Mouse (Mus musculus) kidney, postnatal 36 days (tissue): ENCODE results near the gene Il27ra.

ENCODE experiments used
- DNase-seq, 2 experiments: peaks; one replicate each; pipeline ENCODE4 v3.0.0; 2021 to 2022; ENCODE audit warnings: mixed read lengths in 2 of 2

Il27ra gene

DNA sequence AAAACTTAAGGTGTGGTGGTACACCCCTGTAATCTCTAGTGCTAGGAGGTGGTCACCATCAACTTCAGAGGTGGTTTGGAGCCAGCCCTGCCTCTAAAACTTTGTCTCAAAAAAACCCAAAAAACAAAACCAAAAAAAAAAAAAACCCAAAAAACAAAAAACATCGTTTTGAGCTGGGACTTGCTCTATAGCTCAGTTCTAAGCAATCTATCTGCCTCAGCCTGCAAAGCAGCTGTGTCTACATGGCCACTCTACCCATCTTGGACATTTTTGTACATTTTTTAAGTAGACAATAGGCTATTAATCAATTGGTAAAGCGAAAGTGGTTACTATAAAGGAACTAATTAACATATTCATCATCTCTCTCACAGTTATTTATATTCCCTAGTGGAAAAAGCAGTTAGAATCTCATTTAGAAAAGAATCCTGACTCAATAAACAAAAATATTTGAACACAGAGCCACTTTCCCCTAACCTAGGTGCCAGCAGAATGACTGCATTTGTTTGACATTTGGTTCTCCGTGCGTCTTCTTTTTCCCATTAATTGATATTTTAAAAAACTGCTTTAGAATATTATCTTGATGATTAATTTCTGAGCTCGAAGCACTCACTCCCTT lies 23.2 kb upstream of the Il27ra start:
- no peak for DNase-seq

DNA sequence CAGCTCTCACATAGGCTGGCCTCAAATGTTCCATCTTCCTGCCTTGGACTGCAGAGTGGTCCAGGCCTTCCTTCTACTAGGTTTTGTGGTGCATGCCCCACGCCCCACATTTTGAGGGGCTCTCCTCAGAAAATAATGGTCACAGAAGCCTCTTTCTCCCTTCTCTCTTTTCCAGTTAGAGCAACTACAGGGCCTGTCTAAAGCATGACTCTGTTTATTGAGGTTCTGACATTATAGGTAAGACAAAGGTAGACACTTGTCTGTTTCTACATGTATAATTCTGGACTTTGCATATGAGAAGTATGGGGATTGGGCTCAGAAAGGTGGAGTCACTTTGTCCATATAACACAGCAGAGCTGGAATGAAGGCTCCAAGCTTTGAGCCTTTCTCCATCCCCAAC lies 22.6 kb upstream of the Il27ra start, which contains the start of gene Gm10643:
TSS of gene Gm10643 (minus strand) at position 101 of the 400 bp plus-strand sequence.
- no peak for DNase-seq

DNA sequence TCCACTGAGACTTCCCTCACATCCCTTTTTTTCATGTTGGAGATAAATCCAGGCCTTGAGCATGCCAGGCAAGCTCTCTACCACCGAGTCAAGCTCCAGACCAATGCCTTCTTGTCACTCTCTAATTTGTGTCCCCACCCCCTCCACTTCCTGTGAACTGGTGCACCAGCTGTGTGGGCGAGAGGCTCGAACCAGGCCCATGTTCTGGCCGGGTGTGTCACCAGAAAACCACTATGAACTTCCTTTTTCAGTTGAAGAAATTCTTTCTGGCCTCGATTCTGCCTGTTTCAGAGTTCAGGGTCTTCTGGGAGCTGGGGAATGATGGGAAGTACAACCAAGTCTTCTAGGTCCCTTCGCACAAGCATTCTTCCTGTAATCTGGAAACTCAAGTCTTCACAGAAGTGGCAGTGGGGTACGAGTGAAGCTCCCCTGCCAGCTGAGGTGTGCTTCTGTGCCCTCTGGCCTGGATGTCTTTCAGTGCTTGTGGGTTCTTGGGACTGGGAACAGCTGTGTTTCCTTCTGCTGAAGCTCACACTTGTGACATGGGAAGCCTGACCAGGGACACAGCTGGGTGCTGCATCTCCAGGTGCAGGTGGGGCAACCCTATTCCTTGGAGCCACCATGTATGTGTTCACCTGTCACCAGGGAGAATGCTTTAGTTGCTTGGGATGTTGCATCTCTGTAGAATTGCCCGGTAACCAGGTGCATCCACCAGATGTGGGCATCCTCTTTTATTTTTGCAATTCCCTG lies 21.6 kb upstream of the Il27ra start:
- DNase-seq: no peak

DNA sequence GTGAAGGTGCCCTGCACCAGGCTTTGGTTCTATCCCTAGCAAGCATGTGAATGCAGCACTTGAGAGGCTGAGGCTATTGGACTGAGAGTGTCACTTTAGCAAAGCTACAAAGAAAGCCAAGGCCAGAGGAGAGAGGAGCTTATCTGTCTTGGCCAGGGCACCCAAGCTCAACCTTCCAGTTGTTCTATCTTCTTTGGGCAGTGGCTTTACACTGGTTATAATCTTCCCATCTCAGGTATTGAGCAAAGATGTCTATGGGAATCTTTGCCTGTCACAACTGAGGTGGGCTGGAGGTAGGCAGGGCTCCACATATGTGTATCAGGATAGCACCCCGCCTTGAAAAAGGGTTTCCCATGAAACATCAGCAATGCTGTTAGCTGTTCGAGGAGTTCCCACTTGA lies 17.9 kb upstream of the Il27ra start:
- DNase-seq: no peak

DNA sequence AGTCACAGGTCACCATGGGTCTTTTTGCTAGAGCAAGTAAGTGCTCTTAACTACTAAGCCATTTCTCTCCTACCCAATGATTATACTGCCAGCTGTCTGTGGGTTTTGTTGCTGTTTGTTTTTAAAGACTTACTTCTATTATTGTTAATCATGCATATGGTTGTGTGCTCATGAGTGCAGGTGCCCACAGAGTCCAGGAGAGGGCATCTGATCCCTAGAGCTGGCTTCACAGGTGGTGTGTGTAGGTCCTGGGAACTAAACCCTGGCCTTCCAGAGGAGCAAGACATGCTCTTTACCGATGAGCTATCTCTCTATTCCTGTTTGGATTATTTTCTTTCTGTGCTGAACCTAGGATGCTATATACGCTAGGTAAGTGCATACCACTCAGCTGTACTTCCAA lies 16.8 kb upstream of the Il27ra start:
- no peak for DNase-seq

DNA sequence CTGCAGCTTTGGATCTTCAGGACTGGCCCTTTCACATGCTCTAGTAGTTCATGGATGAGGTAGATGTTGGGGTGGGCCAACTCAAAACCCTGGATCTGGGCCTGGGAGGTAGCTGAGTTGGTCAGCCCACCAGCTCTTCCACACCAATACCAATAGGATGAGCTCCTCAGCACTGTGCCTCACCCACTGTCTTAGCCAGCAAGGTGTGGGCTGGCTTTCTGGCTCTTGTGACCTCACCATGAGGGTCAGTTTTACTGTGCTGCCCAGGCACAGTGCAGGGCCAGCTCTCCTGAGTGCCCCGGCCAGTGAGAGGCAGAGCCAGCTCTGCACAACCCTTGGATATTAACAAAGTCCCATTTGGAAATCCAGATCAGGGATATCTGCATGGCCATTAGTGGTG lies 15.4 kb upstream of the Il27ra start:
- DNase-seq: no peak

DNA sequence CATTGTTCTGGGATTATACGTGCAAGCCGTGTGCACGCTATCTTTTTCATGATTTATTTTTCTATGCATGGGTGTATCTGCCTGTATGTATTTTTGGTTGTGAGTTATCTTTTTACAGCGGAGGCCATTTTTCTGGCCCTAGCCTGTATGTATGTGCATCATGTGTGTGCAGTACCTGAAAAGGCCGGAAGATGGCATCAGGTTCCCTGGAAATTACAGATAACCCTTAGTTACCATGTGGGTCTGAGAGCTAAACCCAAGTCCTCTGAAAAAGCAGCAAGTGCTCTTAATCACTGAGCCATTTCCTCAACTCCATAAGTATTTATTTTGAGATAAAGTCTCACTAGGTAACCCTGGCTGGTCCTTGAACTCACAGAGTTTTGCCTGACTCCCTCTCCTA lies 10.8 kb upstream of the Il27ra start:
- no peak for DNase-seq

DNA sequence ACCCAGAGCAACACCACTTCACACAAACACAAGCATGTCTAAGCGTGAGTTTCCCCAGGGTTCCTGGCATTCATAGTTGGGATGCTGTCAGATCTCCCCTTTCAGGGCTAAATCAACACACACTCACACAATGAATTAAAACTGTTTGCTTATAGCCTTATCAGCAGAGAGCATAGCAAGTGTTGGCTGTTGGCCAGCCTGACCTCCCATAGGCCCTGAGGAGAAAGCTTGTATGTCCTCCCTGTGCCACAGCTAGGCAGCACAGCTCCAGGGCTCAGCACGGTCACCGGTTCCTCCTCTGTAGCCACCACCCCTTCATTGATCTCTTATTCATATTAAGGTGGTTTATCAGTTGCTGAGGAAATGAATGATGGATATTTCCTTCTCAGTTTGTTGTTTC lies 10.4 kb upstream of the Il27ra start:
- DNase-seq: no peak

DNA sequence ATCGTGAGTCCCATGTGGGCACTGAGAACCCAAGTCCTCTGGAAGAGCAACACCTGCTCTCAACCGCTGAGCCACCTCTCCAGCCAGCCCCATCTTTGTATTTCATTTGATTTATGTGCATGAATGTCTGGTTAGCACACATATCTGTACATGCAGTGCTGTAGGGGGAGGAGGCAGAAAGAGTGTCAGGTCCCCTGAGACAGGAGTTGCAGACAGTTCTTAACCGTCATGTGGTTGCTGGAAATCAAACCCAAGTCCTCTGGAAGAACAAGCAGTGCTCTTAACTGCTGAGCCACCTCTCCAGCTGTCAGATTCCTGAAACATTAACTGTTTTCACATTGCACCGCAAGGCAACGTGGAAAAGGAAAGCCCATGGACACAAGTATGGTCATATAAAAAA lies 5.8 kb upstream of the Il27ra start:
- DNase-seq: no peak

DNA sequence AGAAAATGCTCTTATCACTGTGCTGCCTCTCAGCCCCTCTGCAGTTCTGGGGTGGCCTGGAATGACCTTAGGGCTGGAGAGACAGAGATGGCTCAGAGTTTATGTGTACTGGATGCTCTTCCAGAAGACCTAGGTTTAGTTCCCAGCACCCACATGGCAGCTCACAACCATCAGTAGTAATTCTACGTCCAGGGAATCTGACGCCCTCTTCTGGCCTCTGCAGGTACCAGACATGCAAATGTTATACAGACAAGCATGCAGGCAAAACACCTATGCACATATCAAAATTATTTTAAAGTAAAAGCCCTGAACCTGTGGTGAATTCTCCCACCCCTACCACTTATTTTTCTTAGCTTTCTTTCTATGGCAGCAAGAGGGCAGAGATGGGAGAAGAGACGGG lies 4.1 kb upstream of the Il27ra start:
- no peak for DNase-seq

DNA sequence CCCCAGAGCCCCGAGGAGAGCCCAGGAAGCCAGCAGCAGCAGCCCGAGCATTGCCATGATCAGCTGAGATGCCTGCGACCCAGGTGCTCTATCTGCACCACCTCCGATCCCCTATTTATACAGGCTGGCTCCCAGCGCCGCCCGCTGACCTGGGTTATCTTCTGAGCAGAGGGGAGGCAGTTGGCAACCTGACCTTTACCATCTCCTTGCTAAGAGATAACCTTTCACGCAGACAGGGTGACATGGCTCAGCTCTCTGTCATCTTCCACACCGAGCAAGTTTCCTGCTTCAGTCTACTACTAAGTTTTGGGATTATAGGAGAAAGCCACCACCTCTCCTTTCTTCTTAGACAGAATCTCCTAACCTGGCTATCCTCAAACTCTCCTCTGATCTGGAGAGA lies 2.5 kb upstream of the Il27ra start, which contains the start of gene Rln3:
TSS of gene Rln3 (minus strand) at position 101 of the 400 bp plus-strand sequence.
- no peak for DNase-seq

DNA sequence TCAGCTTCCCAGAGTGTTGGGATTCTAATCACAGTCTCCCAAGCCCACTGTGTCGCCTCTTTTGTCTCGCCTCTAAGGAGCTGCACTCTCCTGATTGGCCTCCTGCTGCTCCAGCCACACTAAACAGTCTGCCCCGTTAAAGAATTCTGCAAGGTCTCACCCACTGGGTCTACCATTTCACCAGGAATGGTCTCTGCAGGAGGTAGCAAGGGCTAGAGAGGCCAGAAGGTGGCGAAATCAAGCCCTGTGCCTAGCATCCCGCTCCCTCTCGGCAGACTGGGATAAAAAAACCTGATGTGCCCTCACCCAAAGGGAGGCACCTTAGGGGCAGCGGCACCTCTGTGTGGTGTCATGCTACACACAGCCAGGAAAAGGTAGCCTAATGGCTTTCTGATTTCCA lies 1.7 kb upstream of the Il27ra start:
- no peak for DNase-seq

DNA sequence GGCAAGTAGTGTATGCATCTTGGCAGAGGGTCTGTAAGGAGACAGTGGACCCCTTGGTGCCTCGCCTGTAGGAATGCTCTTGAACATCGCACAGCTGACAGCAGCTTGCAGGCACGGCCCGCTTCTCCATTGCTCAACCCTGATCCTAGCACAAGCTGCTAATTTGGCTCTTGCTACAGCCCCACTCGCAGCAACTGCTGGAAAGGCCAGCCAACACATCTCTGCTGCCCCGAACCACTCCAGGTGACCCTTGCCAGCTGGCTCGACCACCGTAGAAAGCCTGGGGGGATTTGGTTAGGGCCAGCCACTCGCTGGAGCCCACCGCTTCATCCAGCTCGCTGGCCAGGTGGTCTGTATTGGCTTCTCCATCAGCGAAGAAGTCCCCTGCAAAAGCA lies 556 bp upstream of the Il27ra start:
- no peak for DNase-seq

DNA sequence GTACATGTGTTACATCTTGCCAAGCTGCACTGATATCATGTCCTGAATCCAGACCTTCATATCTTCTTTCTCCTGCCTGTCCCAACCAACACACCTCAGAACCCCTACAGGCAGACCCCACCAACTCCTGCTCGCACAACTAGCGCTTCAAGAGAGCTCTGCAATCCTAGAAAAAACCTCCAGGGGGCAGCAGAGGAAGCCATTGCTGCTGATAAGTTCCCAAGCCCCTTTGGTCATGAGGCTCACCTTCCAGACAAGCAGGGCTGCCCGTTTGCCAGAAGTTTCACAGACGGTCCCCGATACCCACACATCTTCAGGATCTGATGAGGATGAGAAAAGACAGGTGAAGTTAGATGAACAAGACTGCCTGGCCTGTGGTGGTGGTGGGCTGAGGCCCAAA lies 3.3 kb downstream of the Il27ra start:
- peak; percentile 73 to 87 for DNase-seq

DNA sequence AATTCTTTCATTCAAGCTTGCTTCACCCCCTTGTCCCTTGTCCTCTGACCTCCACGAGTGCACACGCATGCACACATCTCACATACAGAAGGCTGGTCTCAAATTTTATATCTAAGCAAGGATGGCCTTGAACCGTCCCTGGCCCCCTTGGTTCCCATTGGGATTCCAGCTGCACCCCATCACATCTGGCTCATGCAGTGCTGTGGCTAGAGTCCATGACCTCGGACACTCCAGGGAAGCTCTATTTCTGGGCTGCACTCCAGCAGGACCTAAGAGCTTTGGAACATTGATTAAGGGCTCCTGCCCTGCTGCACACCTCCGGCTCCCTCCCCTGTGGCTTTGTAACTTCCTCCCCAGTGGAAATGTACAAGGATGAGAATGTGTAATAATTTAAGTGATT lies 4.4 kb downstream of the Il27ra start:
- peak; percentile 43 to 54 for DNase-seq

DNA sequence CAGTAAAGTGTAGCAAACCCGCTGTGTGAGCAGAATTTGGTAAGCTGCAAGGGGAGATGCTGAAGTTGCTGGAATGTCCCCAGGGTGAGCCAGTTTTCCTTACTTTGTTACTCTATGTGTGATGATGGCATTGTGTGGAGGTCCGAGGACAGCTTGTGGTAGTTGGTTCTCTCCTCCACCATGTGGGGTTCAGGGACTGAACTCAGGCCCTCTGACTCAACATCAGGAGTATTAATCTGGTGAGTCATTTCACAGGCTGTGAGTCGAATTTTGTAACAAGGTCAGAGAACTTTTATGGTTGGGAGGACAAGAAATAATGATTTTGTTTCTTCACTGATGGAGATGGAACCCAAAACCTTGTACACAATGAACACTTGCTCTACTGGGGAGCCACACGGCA lies 9.6 kb downstream of the Il27ra start:
- DNase-seq: no peak

DNA sequence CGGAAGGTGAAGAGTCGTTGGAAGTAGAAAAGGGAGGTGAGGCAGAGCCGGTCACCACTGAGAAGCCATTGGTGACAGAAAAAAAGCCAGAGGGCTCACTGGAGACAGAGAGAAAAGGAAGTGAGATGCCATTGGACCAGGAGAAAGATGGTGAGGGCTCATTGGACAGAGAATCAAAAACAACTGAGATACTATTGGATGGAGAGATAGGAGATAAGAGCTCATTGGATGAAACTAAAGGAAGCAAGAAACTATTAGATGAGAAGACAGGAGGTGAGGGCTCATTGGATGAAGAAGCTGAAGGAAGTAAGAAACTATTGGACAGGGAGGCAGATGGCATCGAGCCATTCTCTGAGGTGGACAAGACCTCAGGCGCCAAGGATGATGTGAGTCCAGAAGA lies 13.1 kb downstream of the Il27ra start:
- no peak for DNase-seq

DNA sequence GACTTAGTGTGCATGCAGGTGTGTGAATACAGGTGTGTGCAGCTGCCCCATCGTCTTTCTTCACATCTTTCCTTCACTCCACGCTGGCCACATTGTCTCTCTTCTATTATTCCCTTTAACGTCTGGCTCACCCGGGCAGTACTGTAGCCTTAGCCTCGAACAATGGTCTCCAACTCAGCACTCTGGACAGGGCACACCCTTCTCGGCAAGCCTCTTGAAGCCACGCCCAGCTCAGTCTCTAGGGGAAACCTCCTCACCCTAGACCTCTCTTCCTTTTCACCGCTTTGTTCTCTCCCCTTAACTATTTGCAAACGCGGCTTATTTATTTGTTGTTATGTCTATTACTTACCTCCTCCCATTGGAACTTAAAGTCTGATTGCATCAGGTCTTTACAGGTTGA lies 14.9 kb downstream of the Il27ra start:
- no peak for DNase-seq

DNA sequence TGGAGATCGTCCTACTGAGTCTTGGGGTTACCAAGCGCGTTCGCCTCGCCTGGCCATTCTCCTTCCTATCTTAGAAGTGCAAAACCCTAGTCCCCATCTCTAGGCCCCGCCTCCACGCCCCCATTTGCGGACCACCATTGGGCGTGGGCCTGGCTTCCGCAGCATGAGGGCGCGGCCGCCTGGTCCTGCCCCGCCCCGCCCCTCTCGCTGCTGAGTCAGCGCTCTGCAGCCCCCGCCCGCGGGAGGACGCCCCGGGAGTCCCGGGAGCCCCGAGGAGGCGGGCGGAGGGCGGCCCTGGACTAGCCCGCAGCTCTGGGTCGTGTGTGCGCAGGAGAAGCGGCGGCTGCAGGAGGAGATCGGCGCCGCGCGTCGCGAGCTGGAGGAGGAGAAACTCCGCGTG lies 16.5 kb downstream of the Il27ra start:
- DNase-seq: peak in 1 of 2 experiments; percentile 36

DNA sequence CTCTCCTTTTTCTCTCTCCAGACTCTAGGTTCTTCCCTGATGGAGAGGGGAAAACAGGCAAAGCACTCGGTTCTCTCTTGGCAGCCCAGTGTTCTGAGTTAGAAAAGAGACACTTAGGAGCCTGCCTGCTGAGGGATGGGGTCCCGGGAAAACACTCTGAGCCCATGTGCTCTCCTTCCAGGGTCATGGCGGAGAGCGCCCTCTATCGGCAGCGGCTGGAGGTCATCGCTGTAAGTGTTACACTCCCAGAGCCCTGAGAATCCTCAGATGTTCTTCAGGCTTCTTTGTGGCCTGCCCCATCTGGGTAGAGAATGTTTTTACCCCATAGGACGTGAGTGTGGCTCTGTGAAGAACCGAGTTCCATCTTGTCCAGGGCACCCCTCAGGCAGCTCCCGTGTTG lies 18.2 kb downstream of the Il27ra start:
- peak; percentile 65 to 88 for DNase-seq

DNA sequence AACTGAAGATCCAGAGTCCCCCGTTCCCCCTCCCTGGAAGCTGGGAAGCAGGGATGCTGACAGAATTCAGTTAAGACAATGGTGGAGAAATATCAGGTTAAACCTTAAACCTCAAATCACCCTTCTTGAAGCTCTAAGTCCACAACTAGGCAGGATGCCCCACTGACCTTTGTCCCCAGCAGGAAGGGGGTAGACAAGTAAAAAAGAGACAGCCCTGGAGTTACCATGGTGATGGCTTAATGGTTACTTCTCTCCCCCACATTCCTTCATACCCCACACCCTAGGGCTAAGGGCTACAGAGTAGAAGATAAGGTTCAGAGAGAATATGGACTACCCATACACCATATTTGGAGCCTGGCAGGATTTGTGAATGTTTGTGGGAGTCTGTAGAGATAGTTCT lies 18.8 kb downstream of the Il27ra start:
- DNase-seq: peak; percentile 79 to 88

DNA sequence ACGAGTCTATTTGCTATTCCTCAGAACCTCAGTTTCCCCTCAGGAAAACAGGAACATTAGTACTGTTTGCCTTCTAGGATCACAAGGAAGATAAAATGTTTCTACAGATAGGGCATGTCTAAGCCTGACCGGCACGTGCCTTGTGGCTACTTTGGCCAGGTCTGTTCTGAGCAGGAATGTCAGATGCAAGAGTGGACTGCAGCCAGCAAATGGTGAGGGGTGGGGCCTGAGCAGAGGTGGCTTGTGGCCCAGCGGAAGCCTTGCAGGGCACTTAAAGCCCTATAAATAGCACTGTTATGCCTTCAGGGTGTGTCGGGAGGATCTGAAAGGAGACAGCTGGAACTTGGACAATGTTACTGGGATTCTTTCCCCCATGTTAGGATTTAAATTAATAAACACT lies 19.3 kb downstream of the Il27ra start:
- peak; percentile 89 to 91 for DNase-seq

DNA sequence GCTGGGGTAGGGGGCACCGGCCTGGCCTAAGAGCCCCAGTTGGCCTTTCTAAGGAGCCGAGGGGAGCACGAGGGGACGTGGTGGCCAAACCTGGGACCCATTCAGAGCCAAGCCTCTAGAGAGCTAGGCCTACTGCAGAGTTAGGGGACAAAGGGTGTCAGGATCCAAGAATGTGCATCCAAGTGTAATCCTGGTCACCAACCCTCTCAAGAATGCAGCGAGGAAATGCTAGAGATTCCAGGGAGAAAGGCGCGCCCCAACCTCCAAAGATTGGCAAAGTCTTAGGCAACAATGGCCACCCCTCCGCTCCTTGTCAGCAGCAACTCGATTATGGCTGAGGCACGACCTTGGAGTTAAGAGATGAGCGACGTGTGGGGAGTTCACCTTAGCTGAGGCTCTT lies 20.8 kb downstream of the Il27ra start:
- DNase-seq: peak in 1 of 2 experiments; percentile 28

DNA sequence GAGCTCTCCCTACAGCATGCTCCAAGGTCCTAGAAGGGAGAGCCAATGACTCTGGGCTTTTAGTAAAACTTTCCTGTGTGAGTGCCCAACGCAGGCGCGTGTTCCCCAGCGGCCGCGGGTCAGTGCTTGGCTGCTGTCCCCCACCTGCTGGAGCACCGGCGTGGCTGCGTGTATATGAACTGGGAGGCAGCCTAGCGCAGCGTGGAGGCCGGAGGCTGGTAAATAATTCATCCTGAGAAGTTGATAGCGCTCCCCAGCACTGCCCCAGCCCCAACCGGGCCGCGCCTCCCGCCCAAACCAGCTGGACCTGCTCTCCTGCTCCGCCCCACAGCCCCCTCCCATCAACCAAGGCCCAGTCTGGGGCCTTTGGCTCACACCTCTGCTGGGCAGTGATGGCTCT lies 21.3 kb downstream of the Il27ra start, which contains the start of gene Palm3:
TSS of gene Palm3 (plus strand) at position 376 of the 400 bp plus-strand sequence.
- DNase-seq: peak; percentile 84

DNA sequence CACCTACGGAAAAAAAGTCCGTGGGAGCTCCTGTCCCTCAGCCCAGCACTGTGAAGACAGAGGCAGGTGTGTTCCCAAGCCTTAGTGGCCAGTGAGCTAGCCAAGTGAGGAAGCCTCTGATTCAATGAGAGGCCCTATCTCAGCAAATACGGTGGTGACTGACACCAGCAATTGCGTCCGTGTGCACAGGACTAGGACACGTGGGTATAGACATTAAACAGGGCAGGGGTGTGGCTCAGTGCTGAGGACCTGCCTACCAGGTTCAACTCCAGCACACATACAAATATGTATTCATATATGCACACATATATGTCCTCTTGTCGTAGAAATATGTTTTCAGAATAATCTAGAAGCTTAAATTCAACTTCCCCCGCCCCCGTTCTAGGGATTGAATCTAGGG lies 22.7 kb downstream of the Il27ra start:
- DNase-seq: no peak
